Mouse (Mus musculus): ENCODE data around the gene Aifm3.

Gene Aifm3

DNA sequence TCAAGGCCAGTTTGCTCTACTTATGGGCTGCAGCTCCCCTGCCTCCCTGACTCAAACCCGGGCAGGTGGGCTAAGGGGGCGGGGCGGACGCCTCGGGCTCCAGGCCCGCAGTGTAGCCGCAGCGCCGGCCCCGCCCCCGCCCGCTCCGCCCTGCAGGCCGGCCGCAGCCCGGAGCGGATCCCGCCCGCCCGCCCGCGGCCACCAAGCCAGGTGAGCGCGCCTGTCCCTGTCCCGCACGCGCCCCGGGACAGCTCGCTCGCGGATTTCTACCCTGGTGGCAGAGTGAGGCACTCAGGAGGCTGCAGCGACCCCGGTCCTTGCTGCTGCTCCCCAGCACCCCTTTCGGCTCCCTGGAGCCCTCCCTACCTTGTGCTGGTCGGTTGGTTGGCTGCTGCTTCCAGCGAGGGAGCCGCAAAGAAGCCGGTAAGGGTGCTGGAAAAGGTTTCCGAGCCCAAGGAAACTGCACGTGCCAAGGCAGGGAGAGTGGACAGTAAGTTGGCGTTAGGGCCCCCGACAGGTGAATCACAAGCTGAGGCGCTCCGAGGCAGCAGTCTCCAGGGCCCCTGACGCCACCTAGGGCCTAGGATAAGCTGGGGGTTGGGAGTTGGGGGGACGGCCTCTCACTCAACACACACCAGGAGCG lies at the start of gene Aifm3:
Gene Aifm3, plus strand, starts transcription at position 143 of the 643 bp plus-strand sequence.
- DNase-seq (ENCODE audit: extremely low spot score) = peak; percentile 22

DNA sequence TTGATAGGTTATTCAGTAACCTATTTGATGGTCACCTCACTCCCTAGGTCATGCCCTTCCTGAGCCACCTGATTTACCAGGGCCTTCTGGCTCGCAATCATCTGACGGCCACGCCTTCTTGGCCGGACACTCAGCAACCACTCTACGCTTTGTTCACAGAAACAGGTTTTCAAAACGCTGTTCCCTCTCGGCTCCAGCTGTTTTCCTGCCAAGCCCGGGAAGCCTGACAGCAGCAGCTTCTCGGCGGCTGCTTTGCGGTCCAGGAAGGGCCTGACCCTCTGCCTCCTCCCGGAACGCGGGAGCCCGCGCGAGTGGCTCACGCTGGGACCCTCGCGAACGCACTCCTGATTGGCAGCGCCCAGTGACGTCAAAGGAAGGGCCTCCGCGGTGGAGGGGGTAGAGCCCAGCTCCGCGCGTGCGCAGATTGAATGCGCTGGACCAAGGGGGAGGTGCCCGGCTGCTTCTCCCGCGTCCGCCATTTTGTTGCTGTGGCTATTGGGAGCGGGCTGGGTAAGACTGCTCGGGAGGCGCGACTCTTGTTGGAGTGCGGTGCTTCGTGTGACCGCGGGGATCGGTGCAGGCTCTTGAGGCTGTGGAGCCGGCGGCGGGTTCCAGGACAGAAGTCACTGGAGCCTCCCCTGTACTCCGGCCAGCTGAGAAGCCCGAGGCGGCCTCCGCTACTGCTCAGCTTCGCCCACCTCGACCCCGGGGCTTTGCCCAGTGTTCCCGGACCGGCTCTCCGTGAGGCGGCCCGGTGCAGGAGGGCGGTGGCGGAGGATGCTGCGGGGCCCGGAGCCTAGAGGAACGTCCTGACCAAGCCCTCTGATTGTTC lies 37.7 kb upstream of the Aifm3 start, which contains the start of gene Crkl:
Gene Crkl, plus strand, starts transcription at position 447 of the 832 bp plus-strand sequence.
- DNase-seq (ENCODE audit: extremely low spot score) = peak; percentile 99

DNA sequence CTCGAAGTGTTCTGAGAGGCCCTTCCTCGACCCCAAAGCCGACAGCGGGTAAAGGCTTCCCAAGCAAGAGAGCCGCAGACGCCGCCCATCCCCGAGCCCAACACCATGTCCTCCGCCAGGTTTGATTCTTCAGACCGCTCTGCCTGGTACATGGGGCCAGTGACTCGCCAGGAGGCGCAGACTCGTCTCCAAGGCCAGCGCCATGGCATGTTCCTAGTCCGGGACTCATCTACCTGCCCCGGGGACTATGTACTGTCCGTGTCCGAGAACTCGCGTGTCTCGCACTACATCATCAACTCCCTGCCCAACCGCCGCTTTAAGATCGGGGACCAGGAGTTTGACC lies 37.1 kb upstream of the Aifm3 start:
- DNase-seq (ENCODE audit: extremely low spot score) = no peak

DNA sequence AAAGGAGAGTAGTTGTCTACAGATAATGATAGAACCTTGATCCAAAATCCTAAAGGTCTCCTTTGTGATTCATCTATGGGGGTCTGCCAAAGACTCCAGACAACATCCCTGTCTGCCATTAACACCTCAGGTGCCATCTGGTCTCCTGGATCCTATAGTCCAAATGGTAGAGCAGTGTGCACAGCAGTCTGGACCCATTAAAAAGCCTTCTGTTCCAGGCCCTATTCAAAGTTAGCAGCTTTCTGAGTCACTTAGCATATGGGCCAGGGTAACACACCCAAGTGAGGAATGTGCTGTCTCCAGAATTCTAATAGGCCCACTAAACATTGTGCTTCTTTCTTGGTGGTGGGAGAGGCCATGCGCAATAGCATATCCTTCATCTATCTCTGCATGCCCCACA lies 32.5 kb upstream of the Aifm3 start:
- no peak for DNase-seq (ENCODE audit: extremely low spot score)

DNA sequence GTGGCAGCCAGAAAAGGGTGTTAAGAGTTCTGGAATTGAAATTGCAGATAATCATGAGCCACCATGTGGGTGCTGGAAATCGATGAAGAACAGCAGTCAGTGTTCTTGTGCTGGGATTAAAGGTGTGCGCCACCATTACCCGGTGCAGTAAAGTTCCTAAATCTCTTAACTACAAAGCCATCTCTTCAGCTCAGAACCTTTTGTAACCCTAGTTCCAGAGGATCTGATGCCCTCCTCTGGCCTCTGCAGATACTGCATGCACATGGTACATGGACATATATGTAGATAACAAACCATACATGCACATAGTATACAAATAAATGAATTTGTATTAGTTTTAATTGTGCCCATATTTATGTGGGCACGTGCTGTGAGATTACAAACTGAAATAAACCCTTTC lies 29.2 kb upstream of the Aifm3 start:
- DNase-seq (ENCODE audit: extremely low spot score) = no peak

DNA sequence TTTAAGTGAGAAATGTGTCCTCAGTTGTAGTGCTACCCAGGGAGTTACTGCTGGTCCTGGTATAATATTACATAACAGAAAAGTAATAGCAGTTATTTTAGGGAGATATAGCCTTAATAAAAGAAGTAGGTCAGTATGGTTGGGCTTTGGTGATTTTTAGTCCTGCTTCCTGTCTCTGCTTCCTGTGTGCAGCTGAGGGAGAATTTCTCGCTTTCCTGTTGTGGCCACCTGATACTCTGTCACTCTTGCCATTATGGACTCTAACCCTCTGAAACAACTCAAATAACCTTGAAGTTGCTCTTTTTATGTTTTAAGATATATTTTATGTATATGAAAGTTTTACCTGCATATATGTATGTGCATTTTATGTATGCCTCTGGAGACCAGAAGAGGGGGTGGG lies 27.8 kb upstream of the Aifm3 start:
- DNase-seq (ENCODE audit: extremely low spot score) = no peak

DNA sequence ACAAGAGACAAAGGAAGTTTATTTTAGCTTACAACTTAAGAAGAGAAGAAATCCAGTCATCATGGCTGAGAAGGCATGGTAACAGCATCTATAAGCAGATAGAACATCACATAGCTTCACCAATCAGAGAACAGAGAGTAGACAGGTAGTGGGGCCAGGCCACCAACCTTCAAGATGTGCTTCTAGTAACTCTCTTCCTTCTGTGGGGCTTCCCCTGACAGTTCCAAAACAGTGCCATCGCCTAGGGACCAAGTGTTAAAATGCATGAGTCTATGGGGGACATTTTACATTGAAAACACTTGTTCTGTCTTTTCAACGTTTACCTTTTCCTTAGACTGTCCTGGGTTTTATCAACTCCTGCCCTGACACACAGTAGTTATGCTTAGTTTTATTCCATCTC lies 26.2 kb upstream of the Aifm3 start:
- no peak for DNase-seq (ENCODE audit: extremely low spot score)

DNA sequence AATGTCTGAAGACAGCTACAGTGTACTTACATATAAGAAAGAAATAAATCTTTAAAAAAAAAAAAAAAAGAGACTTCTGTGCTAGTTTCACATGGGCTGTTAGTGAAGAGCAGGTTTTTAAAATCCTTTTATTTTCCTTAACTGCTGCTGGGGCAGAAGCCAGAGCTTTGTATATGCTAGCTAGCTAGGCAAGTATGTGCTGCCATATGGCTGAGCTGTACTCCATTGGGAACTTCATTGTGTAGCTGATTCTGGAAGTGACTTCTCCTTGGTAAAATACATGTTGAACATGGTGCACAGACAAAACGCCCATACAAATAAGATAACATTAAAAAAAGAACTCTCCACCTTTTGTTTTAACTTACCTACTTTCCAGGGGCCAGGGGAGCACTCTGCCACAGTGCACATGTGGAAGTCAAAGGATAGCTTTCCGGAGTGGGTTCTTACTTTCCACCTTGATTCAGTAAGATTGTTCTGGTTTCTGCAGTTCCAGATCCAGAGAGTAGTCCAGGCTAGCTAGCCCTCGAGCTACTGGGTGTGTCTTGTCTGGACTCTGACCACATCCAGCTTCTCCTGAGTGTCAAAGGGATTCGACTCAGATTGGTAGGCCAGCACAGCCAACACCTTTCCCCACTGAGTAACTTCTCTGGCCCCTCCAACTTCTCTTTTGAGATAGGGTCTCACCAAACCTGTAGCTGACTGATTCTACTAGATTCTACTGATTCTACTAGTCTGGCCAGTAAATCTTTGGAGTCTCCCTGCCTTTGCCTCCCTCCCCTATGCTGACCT lies 22.3 kb upstream of the Aifm3 start:
- DNase-seq (ENCODE audit: extremely low spot score) = no peak

DNA sequence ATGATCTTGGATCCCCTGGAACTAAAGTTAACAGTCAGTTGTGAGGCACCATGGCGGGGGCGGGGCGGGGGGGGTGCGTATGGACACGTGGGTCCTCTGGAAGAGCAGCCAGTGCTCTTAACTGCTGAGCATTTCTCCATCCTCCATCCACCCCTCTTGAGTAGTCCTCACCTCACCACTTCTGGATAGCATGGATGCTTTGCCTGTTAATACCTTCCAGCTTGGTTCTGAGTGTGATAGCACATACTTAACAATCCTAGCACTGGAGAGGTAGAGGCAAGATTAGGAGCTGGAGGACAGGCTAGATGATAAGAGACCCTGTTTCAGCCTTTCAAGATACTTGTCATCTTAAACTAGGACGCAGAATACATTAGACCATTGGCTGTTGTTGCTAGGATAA lies 16.9 kb upstream of the Aifm3 start:
- DNase-seq (ENCODE audit: extremely low spot score) = no peak

DNA sequence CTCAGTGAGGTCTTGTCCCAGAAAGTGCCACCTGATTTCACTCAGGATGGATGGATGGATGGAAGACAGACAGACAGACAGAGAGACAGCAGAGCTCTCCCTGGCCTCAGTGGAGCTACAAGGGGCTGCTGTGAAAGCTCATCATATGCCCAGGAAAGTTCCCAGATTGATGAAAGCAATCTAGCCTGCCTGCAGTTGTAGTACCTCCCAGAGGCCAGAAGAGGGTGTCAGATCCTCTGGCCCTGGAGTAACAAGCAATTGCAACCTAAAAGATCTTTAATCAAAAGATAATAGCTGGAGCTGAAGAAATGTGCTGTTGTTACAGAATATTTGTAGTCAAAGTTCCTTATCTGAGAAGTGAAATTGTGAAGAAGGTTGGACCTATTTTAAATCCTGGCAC lies 15.3 kb upstream of the Aifm3 start:
- peak; percentile 32 for DNase-seq (ENCODE audit: extremely low spot score)

DNA sequence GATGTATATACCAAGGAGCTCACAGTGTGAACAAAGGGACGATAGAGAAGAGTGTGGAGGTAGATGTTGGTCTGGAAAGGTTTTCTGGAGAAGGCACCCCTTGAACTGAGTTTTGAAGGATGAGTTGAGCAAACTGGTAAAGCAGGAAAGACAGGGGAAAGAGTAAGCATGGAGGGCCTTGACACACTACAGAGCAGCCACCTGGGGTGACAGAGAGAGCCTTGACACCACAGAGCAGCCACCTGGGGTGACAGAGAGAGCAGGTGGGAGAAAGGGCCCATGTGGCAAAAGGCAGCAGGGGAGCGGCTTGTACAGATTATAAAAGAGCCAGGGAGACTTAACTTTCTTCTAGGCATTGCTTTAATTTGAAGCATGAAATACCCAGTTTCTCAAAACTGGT lies 14.7 kb upstream of the Aifm3 start:
- DNase-seq (ENCODE audit: extremely low spot score) = no peak

DNA sequence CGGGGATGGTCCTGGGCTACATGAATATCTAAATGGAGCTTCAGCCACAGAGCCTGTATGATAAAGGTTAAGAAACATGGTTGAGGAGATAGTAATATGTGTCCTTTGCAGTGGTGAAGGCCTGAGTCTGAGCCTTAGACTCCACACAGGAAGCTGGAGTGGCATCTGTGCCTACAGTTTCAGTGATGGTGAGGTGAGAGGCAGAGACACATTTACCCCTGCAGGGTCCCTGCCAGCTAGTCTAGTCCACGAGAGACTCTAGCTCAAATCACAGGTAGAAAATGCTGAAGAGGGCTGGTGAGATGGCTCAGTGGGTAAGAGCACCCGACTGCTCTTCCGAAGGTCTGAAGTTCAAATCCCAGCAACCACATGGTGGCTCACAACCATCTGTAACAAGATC lies 14.1 kb upstream of the Aifm3 start:
- no peak for DNase-seq (ENCODE audit: extremely low spot score)

DNA sequence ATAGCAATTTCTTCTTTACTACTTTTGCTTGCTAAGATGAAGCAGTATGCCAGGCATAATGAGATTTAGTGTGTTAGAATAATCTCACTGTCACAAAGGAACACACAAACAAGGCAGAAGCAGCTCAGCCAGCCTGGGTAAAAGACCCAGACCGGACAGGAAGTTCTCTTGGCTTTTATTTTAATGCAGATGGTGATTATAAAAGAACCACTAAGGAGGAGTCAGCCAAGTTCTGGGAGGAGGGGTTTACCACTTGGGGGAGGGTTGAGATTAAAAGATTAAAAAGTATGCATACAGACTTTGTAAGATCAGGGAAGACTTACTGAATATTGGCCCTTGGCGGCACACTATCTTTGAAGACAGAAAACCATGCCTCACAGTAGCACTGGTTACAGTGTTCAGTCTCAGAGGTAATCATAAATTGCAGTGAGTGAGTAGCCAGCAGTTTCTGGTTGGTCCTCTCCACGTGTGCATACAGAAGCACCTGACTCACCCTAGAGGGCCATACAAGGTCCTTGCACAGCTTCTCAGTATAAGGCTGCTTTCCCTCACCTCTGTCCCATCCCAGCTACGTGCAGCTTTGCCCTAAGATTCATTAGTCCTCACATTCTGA lies 11.0 kb upstream of the Aifm3 start:
- DNase-seq (ENCODE audit: extremely low spot score) = no peak

DNA sequence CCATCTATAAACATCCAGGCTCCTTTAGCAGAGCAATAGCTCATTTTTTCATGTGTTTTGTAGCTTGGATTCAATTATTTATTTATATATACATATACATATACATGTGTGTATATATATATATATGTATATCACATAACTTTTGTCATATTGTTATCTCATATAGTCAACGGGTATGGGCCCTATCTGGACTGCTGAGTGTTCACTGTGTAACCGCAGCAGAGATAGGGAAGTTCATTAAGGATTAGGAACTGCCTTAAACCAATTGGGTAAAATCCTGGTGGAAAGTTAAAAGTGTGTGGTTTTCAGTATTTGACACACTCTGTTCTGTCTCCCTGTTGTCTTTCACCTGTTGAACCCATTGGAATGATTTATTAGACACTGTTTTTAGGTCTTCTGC lies 7.9 kb upstream of the Aifm3 start:
- DNase-seq (ENCODE audit: extremely low spot score) = no peak

DNA sequence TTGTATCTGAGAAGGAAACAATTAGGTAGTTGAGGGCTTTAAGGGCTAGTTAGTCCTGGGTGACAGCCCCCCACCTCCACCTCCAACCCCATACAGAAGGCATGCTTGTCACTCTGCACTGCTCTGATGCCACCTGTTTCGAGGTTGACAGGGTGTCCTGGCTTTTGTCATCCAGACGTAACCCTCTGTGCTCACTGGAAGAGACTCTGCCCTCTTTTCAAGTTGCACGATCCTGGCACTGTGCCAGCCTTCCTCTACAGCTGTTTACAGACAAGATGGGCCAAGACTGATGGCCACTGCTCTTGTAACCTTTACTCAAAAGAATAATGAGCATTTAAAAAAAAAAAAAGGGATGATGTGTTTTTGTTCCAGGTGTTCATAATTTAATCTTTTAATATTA lies 2.9 kb upstream of the Aifm3 start:
- no peak for DNase-seq (ENCODE audit: extremely low spot score)

DNA sequence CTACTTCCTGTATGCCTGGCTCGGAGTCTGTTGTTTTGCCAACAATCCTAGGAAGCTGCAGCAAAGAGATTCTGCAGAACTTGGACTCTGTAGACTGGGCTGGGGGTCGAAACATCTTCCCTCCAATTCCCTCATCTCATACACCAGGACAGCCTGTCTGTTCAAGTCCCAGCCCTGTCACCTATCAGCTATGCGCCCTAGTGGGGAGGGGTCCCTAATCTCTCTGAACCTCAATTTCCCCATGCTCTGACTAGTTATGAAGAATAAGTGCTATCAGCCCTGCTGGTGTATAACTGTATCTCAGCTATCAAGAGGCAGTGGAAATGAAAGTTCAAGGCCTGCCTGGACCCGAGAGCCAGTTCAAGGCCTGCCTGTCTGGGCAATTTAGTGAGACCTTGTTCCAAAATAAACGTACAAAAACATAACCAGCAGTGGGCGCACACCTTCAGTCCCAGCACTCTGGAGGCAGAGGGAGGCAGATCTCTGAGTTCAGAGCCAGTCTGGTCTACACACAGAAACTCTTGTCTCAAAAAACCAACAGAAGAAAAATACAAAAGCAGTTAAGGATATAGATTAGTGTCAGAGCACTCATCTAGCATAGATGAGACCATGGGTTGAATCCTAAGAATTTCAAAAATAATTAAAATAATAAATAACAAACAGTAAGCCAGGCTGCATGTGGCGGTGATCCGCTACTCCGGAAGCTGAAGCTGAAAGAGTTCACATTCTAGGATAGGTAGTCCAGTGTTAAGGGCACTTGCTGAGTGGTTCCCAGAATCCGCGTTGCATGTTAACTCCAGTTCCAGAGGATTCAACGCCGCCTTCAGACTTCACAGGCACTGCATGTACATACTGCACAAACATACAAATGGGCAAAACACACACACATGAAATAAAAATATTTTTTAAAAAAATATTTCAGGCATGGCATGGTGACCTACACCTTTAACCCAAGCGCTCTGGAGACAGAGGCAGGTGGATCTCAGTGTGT lies 638 bp upstream of the Aifm3 start:
- peak; percentile 28 for DNase-seq (ENCODE audit: extremely low spot score)

DNA sequence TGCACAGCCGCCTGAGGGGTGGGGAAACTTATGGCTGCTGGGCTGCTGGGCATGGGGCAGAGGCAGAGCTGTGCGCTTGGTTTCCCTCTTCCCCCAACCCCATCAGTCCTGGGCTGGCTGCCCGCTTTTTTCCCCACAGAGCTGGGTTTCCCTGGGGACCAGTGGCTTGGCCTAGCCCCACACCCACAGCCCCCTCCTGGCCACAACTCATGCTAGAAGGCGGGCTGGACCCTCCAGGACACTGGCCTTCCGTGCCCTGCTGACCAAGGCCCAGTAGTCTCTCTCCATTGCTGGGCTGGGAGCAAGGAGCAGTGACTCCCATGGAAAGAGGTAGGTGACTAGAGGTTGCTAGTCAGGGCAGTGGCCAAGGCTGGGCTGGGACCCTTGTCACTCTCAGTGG lies 1.7 kb downstream of the Aifm3 start:
- DNase-seq (ENCODE audit: extremely low spot score) = no peak

DNA sequence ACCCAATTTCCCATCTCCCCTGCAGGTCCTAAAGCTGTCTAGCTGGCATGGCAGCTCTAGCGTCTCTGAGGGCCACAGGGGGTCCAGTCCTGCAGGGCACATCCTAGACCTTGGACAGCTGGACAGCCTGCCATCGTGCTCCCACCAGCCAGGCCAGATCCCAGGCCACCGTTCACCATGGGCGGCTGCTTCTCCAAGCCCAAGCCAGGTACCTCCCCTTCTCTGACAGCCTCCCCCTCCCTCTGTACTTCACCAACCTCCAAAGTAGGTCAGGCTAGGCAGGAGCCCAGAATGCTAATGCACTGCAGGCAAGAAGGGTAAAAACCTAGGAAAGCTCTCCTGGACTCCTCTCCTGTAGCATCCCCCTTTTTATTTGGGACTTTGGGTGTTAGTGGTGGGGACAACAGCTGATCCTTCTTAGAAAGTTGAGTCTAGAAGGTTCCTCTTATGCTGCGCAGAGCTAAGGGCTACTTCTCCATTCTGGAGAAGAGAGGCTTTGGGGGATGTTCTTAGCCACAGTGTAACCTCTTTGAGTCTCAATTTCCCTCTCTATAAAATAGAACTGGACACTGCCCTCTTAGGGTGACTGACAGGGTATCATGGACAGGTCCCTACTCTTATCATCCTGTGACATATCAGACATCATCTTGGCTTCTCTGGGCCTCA lies 2.6 kb downstream of the Aifm3 start:
- DNase-seq (ENCODE audit: extremely low spot score) = no peak

DNA sequence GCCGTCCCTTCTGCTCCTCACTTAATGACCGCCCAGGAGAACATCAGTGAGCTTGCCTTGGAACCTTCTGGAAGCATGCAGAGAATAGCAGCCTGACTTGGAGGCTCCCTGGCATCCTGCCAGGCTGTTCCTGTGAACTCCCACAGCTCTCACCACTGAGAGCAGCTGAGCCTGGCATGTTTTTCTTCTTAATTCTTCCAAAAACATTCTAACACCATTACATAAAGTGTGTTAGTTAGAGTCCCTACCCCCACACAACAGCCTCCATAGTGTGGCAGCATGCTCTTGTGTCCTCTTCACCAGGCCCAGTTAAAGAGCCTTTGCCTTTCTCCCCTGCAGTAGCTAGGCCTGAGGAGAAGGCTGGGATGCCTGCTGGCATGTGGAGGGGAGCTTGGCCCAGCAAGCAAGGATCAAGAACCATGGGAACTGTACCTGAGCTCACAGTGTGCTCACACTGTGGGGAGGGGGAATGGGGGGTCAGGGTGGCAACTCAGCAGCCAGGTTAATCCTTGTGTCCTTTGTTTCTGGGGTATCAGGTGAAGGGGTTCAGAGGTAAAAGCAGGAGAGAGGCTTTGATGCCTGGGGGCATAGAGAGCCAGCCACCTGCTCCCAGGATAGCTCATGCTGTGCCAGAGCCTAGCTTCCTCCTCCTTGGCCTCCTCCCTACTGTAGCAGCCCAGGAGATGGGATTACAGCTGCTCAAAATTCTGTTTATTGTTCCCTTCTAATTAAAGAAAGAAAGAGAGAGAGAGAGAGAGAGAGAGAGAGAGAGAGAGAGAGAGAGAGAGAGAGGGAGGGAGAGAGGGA lies 7.3 kb downstream of the Aifm3 start:
- DNase-seq (ENCODE audit: extremely low spot score) = no peak

All from embryo, embryonic 9.5 days (tissue).